Mouse (Mus musculus) heart, adult 2 months (tissue): ENCODE data around the gene Chsy1.

Source experiments
- CTCF ChIP-seq: fragments of 200-600 bp; IDR thresholded peaks from 2 replicates; pipeline ENCODE4 v1.8.1; 2022; ENCODE audit warnings: antibody characterized with exemption, mild to moderate bottlenecking, moderate library complexity
- EP300 ChIP-seq: fragments of 200-500 bp; IDR thresholded peaks from 2 replicates; pipeline ENCODE4 v1.6.1; 2011; ENCODE audit warnings: low read depth, low read length, control low read depth; ENCODE audit not compliant: insufficient read depth
- POLR2A ChIP-seq: fragments of 200-500 bp; IDR thresholded peaks from 2 replicates; pipeline ENCODE4 v1.6.1; 2011; ENCODE audit warnings: mild to moderate bottlenecking, low read depth, low read length, control low read depth; ENCODE audit not compliant: insufficient read depth

DNA sequence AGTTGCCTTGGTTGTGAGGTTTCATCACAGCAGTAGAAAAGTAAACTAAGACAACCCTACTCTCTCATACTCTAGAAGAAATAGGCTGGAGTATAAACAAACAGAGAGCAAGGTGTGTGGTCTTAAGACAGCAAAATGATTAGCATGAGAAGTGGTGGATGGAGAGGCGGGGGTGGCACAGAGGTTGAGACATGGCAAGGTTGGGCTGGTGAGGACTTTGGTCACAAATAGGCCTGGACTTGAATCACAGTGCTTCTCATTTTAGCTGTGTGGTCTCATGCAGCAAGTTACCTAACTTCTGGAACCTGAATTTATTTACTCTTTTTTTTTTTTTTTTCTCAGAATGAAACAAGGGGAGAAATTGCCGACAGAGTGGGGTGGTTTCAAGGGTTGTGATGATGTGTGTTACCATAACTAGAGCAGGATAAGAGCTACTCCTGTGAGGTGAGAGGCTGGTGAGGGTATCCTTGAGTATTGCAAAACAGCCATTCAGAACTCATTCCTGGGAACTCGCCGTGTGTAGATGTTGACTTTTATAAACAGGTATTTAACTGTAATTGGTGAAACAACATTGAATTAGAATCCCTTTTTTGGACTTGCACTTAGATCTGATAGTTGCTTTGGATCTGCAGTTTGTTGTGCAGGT, 22.6 kb downstream of the Chsy1 start:
- TF ChIP-seq CTCF = no peak
- no peak for TF ChIP-seq EP300
- no peak for TF ChIP-seq POLR2A
